Mouse (Mus musculus): ENCODE measurements at regions not wholly inside any gene's neighbourhood (a gene's known extent, or its start where the extent isn't known, plus 50 kb on each side); places are given as distances from the start of the nearest gene placed in this dataset.

GRCm38 (mm10) chr3:147452176-147452575, 600.0 kb downstream of the Ttll7 start:
- H3K79me2 ChIP-seq (ENCODE audit: control insufficient read depth, insufficient read depth, low read length, poor library complexity) = no peaks in the 10 kb centered on the region
- no peak for TF ChIP-seq RAD21 (IDR thresholded peaks at IDR 0.05; ENCODE audit: low read depth, low read length)
- no peak for TF ChIP-seq TCF12 (IDR thresholded peaks at IDR 0.05; ENCODE audit: low read depth, low read length)
- TF ChIP-seq MXI1 (IDR thresholded peaks at IDR 0.05; ENCODE audit: low read depth, low read length) = no peak
- H3K9ac ChIP-seq (ENCODE audit: control insufficient read depth, low read depth, low read length, poor library complexity, severe bottlenecking) = no peak overlapping the region
- no peaks in the 10 kb centered on the region for H3K9me3 ChIP-seq (replicated peaks; ENCODE audit: insufficient read depth, low read length)
- H3K4me1 ChIP-seq (ENCODE audit: control insufficient read depth in 1 of 2, insufficient read depth in 2 of 2, low read length in 2 of 2) = no peaks in the 10 kb centered on the region
- no peak for DNase-seq (ENCODE audit: low read depth, low spot score)
- no peaks in the 10 kb centered on the region for H3K36me3 ChIP-seq (ENCODE audit: control insufficient read depth in 1 of 2, insufficient read depth in 2 of 2, low read length in 2 of 2)
- H3K27me3 ChIP-seq (ENCODE audit: control insufficient read depth in 1 of 2, insufficient read depth in 2 of 2, low read length in 2 of 2) = no peaks in the 10 kb centered on the region
- H3K27ac ChIP-seq (ENCODE audit: control insufficient read depth, low read depth, low read length) = no peak overlapping the region
- no peak overlapping the region for H3K4me3 ChIP-seq (ENCODE audit: control insufficient read depth in 1 of 2, insufficient read depth in 1 of 2, low read depth in 2 of 2, low read length in 2 of 2)

GRCm38 (mm10) chr3:147455383-147455782, 603.2 kb downstream of the Ttll7 start:
- DNase-seq (ENCODE audit: low read depth, low spot score) = no peak
- no peaks in the 10 kb centered on the region for H3K36me3 ChIP-seq (ENCODE audit: control insufficient read depth in 1 of 2, insufficient read depth in 2 of 2, low read length in 2 of 2)
- no peak overlapping the region for H3K4me3 ChIP-seq (ENCODE audit: control insufficient read depth in 1 of 2, insufficient read depth in 1 of 2, low read depth in 2 of 2, low read length in 2 of 2)
- H3K9me3 ChIP-seq (replicated peaks; ENCODE audit: insufficient read depth, low read length) = no peaks in the 10 kb centered on the region
- H3K27me3 ChIP-seq (ENCODE audit: control insufficient read depth in 1 of 2, insufficient read depth in 2 of 2, low read length in 2 of 2) = no peaks in the 10 kb centered on the region
- no peaks in the 10 kb centered on the region for H3K79me2 ChIP-seq (ENCODE audit: control insufficient read depth, insufficient read depth, low read length, poor library complexity)
- H3K9ac ChIP-seq (ENCODE audit: control insufficient read depth, low read depth, low read length, poor library complexity, severe bottlenecking) = no peak overlapping the region
- H3K4me1 ChIP-seq (ENCODE audit: control insufficient read depth in 1 of 2, insufficient read depth in 2 of 2, low read length in 2 of 2) = no peaks in the 10 kb centered on the region
- TF ChIP-seq USF2 (IDR thresholded peaks at IDR 0.05; ENCODE audit: borderline replicate concordance in 1 of 2, insufficient read depth in 1 of 2, low read depth in 1 of 2, low read length in 2 of 2) (no peak), KAT2A (conservative IDR thresholded peaks at IDR 0.05; ENCODE audit: low read depth, low read length) (no peak), CHD1 (IDR thresholded peaks at IDR 0.05; ENCODE audit: low read depth, low read length) (no peak), POLR2AphosphoS5 (IDR thresholded peaks at IDR 0.05; ENCODE audit: borderline replicate concordance, low read depth, low read length) (no peak), TAL1 (IDR thresholded peaks at IDR 0.05; ENCODE audit: low read length) (no peak), ELF1 (IDR thresholded peaks at IDR 0.05; ENCODE audit: low read depth, low read length) (no peak), MEF2A (IDR thresholded peaks at IDR 0.05; ENCODE audit: extremely low read depth, insufficient replicate concordance, low read depth, low read length, poor library complexity, severe bottlenecking) (no peak), SIN3A (IDR thresholded peaks at IDR 0.05; ENCODE audit: low read length) (no peak), UBTF (IDR thresholded peaks at IDR 0.05; ENCODE audit: borderline replicate concordance, insufficient read depth, low read depth, low read length) (no peak), ZKSCAN1 (IDR thresholded peaks at IDR 0.05; ENCODE audit: low read depth, low read length) (no peak)
- no peak overlapping the region for H3K27ac ChIP-seq (ENCODE audit: control insufficient read depth, low read depth, low read length)

- Histone ChIP-seq H3K36me3 (ENCODE audit: control insufficient read depth in 1 of 2, insufficient read depth in 2 of 2, low read length in 2 of 2) (no peaks in the 10 kb centered on the region), H3K4me3 (ENCODE audit: control insufficient read depth in 1 of 2, insufficient read depth in 1 of 2, low read depth in 2 of 2, low read length in 2 of 2) (no peak overlapping the region), H3K4me1 (ENCODE audit: control insufficient read depth in 1 of 2, insufficient read depth in 2 of 2, low read length in 2 of 2) (no peaks in the 10 kb centered on the region), H3K27me3 (ENCODE audit: control insufficient read depth in 1 of 2, insufficient read depth in 2 of 2, low read length in 2 of 2) (no peaks in the 10 kb centered on the region), H3K9ac (ENCODE audit: control insufficient read depth, low read depth, low read length, poor library complexity, severe bottlenecking) (no peak overlapping the region), H3K9me3 (replicated peaks; ENCODE audit: insufficient read depth, low read length) (no peaks in the 10 kb centered on the region), H3K79me2 (ENCODE audit: control insufficient read depth, insufficient read depth, low read length, poor library complexity) (no peaks in the 10 kb centered on the region), H3K27ac (ENCODE audit: control insufficient read depth, low read depth, low read length) (no peak overlapping the region)
- DNase-seq (ENCODE audit: low read depth, low spot score) = no peak
- TF ChIP-seq ZKSCAN1 (IDR thresholded peaks at IDR 0.05; ENCODE audit: low read depth, low read length) = no peak
- no peak for TF ChIP-seq CHD1 (IDR thresholded peaks at IDR 0.05; ENCODE audit: low read depth, low read length)
- TF ChIP-seq MAFK (IDR thresholded peaks at IDR 0.05; ENCODE audit: borderline replicate concordance, low read depth, low read length) = no peak
- TF ChIP-seq TCF12 (IDR thresholded peaks at IDR 0.05; ENCODE audit: low read depth, low read length) = no peak
- TF ChIP-seq USF2 (IDR thresholded peaks at IDR 0.05; ENCODE audit: borderline replicate concordance in 1 of 2, insufficient read depth in 1 of 2, low read depth in 1 of 2, low read length in 2 of 2) = no peak
- TF ChIP-seq GABPA (IDR thresholded peaks at IDR 0.05; ENCODE audit: low read depth, low read length) = no peak
- TF ChIP-seq ELF1 (IDR thresholded peaks at IDR 0.05; ENCODE audit: low read depth, low read length) = no peak
- TF ChIP-seq HCFC1 (IDR thresholded peaks at IDR 0.05; ENCODE audit: low read depth, low read length) = no peak
- no peak for TF ChIP-seq ETS1 (IDR thresholded peaks at IDR 0.05; ENCODE audit: low read depth, low read length)
- no peak for TF ChIP-seq ZNF384 (IDR thresholded peaks at IDR 0.05; ENCODE audit: low read depth, low read length)
- no peak for TF ChIP-seq MYC (IDR thresholded peaks at IDR 0.05; ENCODE audit: low read depth, low read length)
- TF ChIP-seq UBTF (IDR thresholded peaks at IDR 0.05; ENCODE audit: borderline replicate concordance, insufficient read depth, low read depth, low read length) = no peak
- TF ChIP-seq USF1 (IDR thresholded peaks at IDR 0.05; ENCODE audit: low read depth, low read length) = no peak
- no peak for TF ChIP-seq MAZ (IDR thresholded peaks at IDR 0.05; ENCODE audit: low read depth, low read length)
- TF ChIP-seq TAL1 (IDR thresholded peaks at IDR 0.05; ENCODE audit: low read length) = no peak
- no peak for TF ChIP-seq KAT2A (conservative IDR thresholded peaks at IDR 0.05; ENCODE audit: low read depth, low read length)
- TF ChIP-seq POLR2AphosphoS2 (IDR thresholded peaks at IDR 0.05; ENCODE audit: low read length) = no peak
- TF ChIP-seq POLR2AphosphoS5 (IDR thresholded peaks at IDR 0.05; ENCODE audit: borderline replicate concordance, low read depth, low read length) = no peak
- TF ChIP-seq ZC3H11A (IDR thresholded peaks at IDR 0.05; ENCODE audit: low read depth, low read length) = no peak
Observed at GRCm38 (mm10) chr3:147456294-147456693, 604.1 kb downstream of the Ttll7 start.

All from MEL (cell line).